Mouse (Mus musculus) heart, postnatal 25 days (tissue): ENCODE measurements around the gene Hrh1. TPM values are rescaled to one million over a fixed set of nuclear protein-coding genes. Genes with fewer than 3 reads are reported as not detected.

ENCODE experiments used
- DNase-seq: peaks from one replicate; pipeline ENCODE4 v3.0.0; 2022; ENCODE audit warnings: low spot score
- intact Hi-C: fragments of 180-260 bp; cut with DNase I; formaldehyde crosslinking; loops from one replicate; pipeline ENCODE4 v1.15.1; 2025
- total RNA-seq, 2 experiments: library from RNA; stranded (reverse); gene quantifications; 2 replicates each; pipeline ENCODE4 v1.2.3; 2021

The Hrh1 gene
- under 1 TPM; 0.29 to 0.42 TPM for total RNA-seq

GRCm38 (mm10) chr6:114397691-114398217 lies at the start of gene Hrh1:
Gene Hrh1, plus strand, starts transcription at chr6:114397936.
- intact Hi-C loops: no loop called here
- no peak for DNase-seq

- intact Hi-C loops: no loop called here
- no peak for DNase-seq
Measured at GRCm38 (mm10) chr6:114354635-114355034, 43.1 kb upstream of the Hrh1 start.

- intact Hi-C loops: no loop called here
Measured at GRCm38 (mm10) chr6:114358171-114358570, 39.6 kb upstream of the Hrh1 start.

GRCm38 (mm10) chr6:114362355-114362754 lies 35.4 kb upstream of the Hrh1 start:
- intact Hi-C loops: no loop called here

More at GRCm38 (mm10) chr6:114358171-114358570, 39.6 kb upstream of the Hrh1 start:
- peak; percentile 14 for DNase-seq

GRCm38 (mm10) chr6:114363740-114364139 lies 34.0 kb upstream of the Hrh1 start:
- no peak for DNase-seq
- intact Hi-C loops: no loop called here

More at GRCm38 (mm10) chr6:114362355-114362754, 35.4 kb upstream of the Hrh1 start:
- no peak for DNase-seq

- DNase-seq: no peak
- intact Hi-C loops: no loop called here
Measured at GRCm38 (mm10) chr6:114364734-114365133, 33.0 kb upstream of the Hrh1 start.

GRCm38 (mm10) chr6:114366191-114366590 lies 31.5 kb upstream of the Hrh1 start:
- no peak for DNase-seq
- intact Hi-C loops: no loop called here

- intact Hi-C loops: no loop called here
- DNase-seq: no peak
Measured at GRCm38 (mm10) chr6:114367681-114368080, 30.1 kb upstream of the Hrh1 start.

GRCm38 (mm10) chr6:114368196-114368595 lies 29.5 kb upstream of the Hrh1 start:
- intact Hi-C loops: no loop called here
- no peak for DNase-seq

- no peak for DNase-seq
- intact Hi-C loops: no loop called here
Measured at GRCm38 (mm10) chr6:114372741-114373140, 25.0 kb upstream of the Hrh1 start.

GRCm38 (mm10) chr6:114380872-114381271 lies 16.9 kb upstream of the Hrh1 start:
- DNase-seq: no peak

GRCm38 (mm10) chr6:114387320-114387719 lies 10.4 kb upstream of the Hrh1 start:
- DNase-seq: no peak
- intact Hi-C loops: no loop called here

More at GRCm38 (mm10) chr6:114380872-114381271, 16.9 kb upstream of the Hrh1 start:
- intact Hi-C loops: no loop called here

- no peak for DNase-seq
- intact Hi-C loops: no loop called here
Measured at GRCm38 (mm10) chr6:114387855-114388254, 9.9 kb upstream of the Hrh1 start.

- no peak for DNase-seq
- intact Hi-C loops: no loop called here
Measured at GRCm38 (mm10) chr6:114390129-114390528, 7.6 kb upstream of the Hrh1 start.

- no peak for DNase-seq
- intact Hi-C loops: no loop called here
Measured at GRCm38 (mm10) chr6:114394982-114395381, 2.8 kb upstream of the Hrh1 start.

- no peak for DNase-seq
- intact Hi-C loops: no loop called here
Measured at GRCm38 (mm10) chr6:114396605-114397004, 1.1 kb upstream of the Hrh1 start.

- DNase-seq: no peak
- intact Hi-C loops: no loop called here
Measured at GRCm38 (mm10) chr6:114397280-114397679, 456 bp upstream of the Hrh1 start.

- no peak for DNase-seq
- intact Hi-C loops: no loop called here
Measured at GRCm38 (mm10) chr6:114398626-114399025, 890 bp downstream of the Hrh1 start.

- no peak for DNase-seq
- intact Hi-C loops: loop anchor here (5.0 kb wide), 1 partner anchor 53 kb away; no protein-coding TSS in a partner anchor
Measured at GRCm38 (mm10) chr6:114400387-114400786, 2.7 kb downstream of the Hrh1 start.

GRCm38 (mm10) chr6:114400841-114401240 lies 3.1 kb downstream of the Hrh1 start:
- intact Hi-C loops: loop anchor here (5.0 kb wide), 1 partner anchor 54 kb away; no protein-coding TSS in a partner anchor
- DNase-seq: no peak

- no peak for DNase-seq
Measured at GRCm38 (mm10) chr6:114402161-114402560, 4.4 kb downstream of the Hrh1 start.

GRCm38 (mm10) chr6:114403632-114404031 lies 5.9 kb downstream of the Hrh1 start:
- intact Hi-C loops: loop anchor here (5.0 kb wide), 1 partner anchor 56 kb away; no protein-coding TSS in a partner anchor
- no peak for DNase-seq

More at GRCm38 (mm10) chr6:114402161-114402560, 4.4 kb downstream of the Hrh1 start:
- intact Hi-C loops: loop anchor here (5.0 kb wide), 1 partner anchor 55 kb away; no protein-coding TSS in a partner anchor
